Mouse (Mus musculus) heart, postnatal 10 days (tissue): Measurements from ENCODE around the gene Gm17660. TPM values are rescaled to one million over a fixed set of nuclear protein-coding genes. Genes with fewer than 3 reads are reported as not detected.

ENCODE experiments used
- DNase-seq, 2 experiments: peaks; one replicate each; pipeline ENCODE4 v3.0.0; 2021
- intact Hi-C: fragments of 180-260 bp; cut with DNase I; formaldehyde crosslinking; loops from one replicate; pipeline ENCODE4 v1.15.1; 2025
- total RNA-seq, 2 experiments: library from RNA; stranded (reverse); gene quantifications; 2 replicates each; pipeline ENCODE4 v1.2.3; 2021

Gm17660 gene
- total RNA-seq, 2 experiments from 2014 or later, result not detected

GRCm38 (mm10) chr5:104089751-104090150 is 12.3 kb upstream of the Gm17660 start:
- DNase-seq, result no peak
- intact Hi-C loops, result no loop called here

GRCm38 (mm10) chr5:104085366-104085765 is 8.0 kb upstream of the Gm17660 start:
- no peak for DNase-seq
- intact Hi-C loops, result no loop called here

- no peak for DNase-seq
- intact Hi-C loops, result no loop called here
Measured at GRCm38 (mm10) chr5:104080736-104081135, 3.3 kb upstream of the Gm17660 start.

- intact Hi-C loops, result loop anchor here (5.0 kb wide), 1 partner anchor 141 kb away; no protein-coding TSS in a partner anchor
- DNase-seq, result no peak
Measured at GRCm38 (mm10) chr5:104076361-104076760, 1.0 kb downstream of the Gm17660 start.

- intact Hi-C loops, result loop anchor here (2.0 kb wide), 2 partner anchors 76 to 258 kb away; no protein-coding TSS in a partner anchor
- DNase-seq, result peak; percentile 55 to 79
Measured at GRCm38 (mm10) chr5:104074388-104074787, 3.0 kb downstream of the Gm17660 start.

GRCm38 (mm10) chr5:104073602-104074001 is 3.8 kb downstream of the Gm17660 start:
- intact Hi-C loops, result loop anchor here (2.0 kb wide), 2 partner anchors 75 to 259 kb away; no protein-coding TSS in a partner anchor
- DNase-seq, result no peak

- DNase-seq, result peak; percentile 33 to 43
Measured at GRCm38 (mm10) chr5:104072272-104072886, 5.0 kb downstream of the Gm17660 start.

GRCm38 (mm10) chr5:104071048-104071447 is 6.4 kb downstream of the Gm17660 start:
- intact Hi-C loops, result no loop called here

More at GRCm38 (mm10) chr5:104072272-104072886, 5.0 kb downstream of the Gm17660 start:
- intact Hi-C loops, result no loop called here

GRCm38 (mm10) chr5:104068751-104069150 is 8.7 kb downstream of the Gm17660 start:
- DNase-seq, result peak; percentile 20 to 31
- intact Hi-C loops, result no loop called here

More at GRCm38 (mm10) chr5:104071048-104071447, 6.4 kb downstream of the Gm17660 start:
- DNase-seq, result no peak

- DNase-seq, result no peak
- intact Hi-C loops, result no loop called here
Measured at GRCm38 (mm10) chr5:104062773-104063551, 14.4 kb downstream of the Gm17660 start.

GRCm38 (mm10) chr5:104061936-104062772 is 15.3 kb downstream of the Gm17660 start:
- no peak for DNase-seq

GRCm38 (mm10) chr5:104060429-104060828 is 17.0 kb downstream of the Gm17660 start:
- DNase-seq, result no peak
- intact Hi-C loops, result no loop called here

More at GRCm38 (mm10) chr5:104061936-104062772, 15.3 kb downstream of the Gm17660 start:
- intact Hi-C loops, result no loop called here

GRCm38 (mm10) chr5:104059628-104060027 is 17.8 kb downstream of the Gm17660 start:
- intact Hi-C loops, result no loop called here
- DNase-seq, result no peak

- DNase-seq, result peak; percentile 28 to 61
- intact Hi-C loops, result no loop called here
Measured at GRCm38 (mm10) chr5:104058021-104058420, 19.4 kb downstream of the Gm17660 start.

GRCm38 (mm10) chr5:104056295-104056694 is 21.1 kb downstream of the Gm17660 start:
- DNase-seq, result no peak
- intact Hi-C loops, result no loop called here

GRCm38 (mm10) chr5:104055816-104056215 is 21.6 kb downstream of the Gm17660 start:
- intact Hi-C loops, result no loop called here
- no peak for DNase-seq

- no peak for DNase-seq
- intact Hi-C loops, result no loop called here
Measured at GRCm38 (mm10) chr5:104054938-104055337, 22.5 kb downstream of the Gm17660 start.

- DNase-seq, result peak in 1 of 2 experiments; percentile 34
- intact Hi-C loops, result no loop called here
Measured at GRCm38 (mm10) chr5:104052956-104053355, 24.5 kb downstream of the Gm17660 start.

GRCm38 (mm10) chr5:104048139-104048538 is 29.3 kb downstream of the Gm17660 start:
- intact Hi-C loops, result no loop called here
- DNase-seq, result no peak

- DNase-seq, result peak; percentile 46 to 49
Measured at GRCm38 (mm10) chr5:104047200-104048105, 30.0 kb downstream of the Gm17660 start.

More at GRCm38 (mm10) chr5:104047200-104048105, 30.0 kb downstream of the Gm17660 start:
- intact Hi-C loops, result loop anchor here (2.0 kb wide), 1 partner anchor 27 kb away; the partner anchor contains the start of gene Hsd17b11
